Mouse (Mus musculus) heart, adult 2 months (tissue): ENCODE results near the gene Polrmt.
A peak's percentile ranks its signal among the peaks of the same experiment; 100 is the strongest.

Experiments used
- CTCF ChIP-seq: fragments of 200-600 bp; IDR thresholded peaks from 2 replicates; pipeline ENCODE4 v1.8.1; 2022; ENCODE audit warnings: antibody characterized with exemption, mild to moderate bottlenecking, moderate library complexity
- EP300 ChIP-seq: fragments of 200-500 bp; IDR thresholded peaks from 2 replicates; pipeline ENCODE4 v1.6.1; 2011; ENCODE audit warnings: low read depth, low read length, control low read depth; ENCODE audit not compliant: insufficient read depth

DNA sequence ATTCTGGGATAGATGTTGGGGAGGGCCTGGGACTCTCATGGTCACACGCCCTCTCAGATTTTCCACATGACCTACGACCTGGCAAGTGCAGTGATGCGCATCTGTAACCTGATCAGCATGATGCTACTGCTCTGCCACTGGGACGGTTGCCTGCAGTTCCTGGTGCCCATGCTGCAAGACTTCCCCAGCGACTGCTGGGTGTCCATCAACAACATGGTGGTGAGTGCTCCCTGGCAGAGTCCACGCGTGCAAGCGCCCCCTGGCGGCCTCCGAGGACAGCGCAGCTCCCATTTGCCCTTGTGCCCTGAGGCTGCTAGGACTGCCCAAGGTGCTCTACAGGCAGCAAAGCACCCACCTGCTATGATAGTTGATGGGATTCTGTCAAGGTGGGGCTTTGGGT is 20.3 kb downstream of the Polrmt start:
- TF ChIP-seq EP300 (no peak), CTCF (peak; percentile 65)
